Mouse (Mus musculus): ENCODE measurements around the gene Lrrc45. TPM values are rescaled to one million over a fixed set of nuclear protein-coding genes. Genes with fewer than 3 reads are reported as not detected.

Gene Lrrc45
- polyA plus RNA-seq, 1 experiment = 10.6 TPM

- Histone ChIP-seq H3ac (ENCODE audit: control insufficient read depth, insufficient read length) (no peak overlapping the region), H3K4me3 (no peak overlapping the region), H3K36me3 (ENCODE audit: control insufficient read depth, insufficient read depth) (peaks cover 3% of the 10 kb centered on the region), H3K4me2 (ENCODE audit: low read depth) (no peak overlapping the region), H3K79me2 (ENCODE audit: control insufficient read depth, insufficient read depth) (no peaks in the 10 kb centered on the region), H3K27me3 (ENCODE audit: control insufficient read depth, insufficient read depth, insufficient read length) (no peaks in the 10 kb centered on the region)
- TF ChIP-seq MYOD1 (IDR thresholded peaks at IDR 0.05; ENCODE audit: control insufficient read depth in 1 of 3, insufficient read length in 2 of 3, low read depth in 2 of 3) (no peak), TCF3 (IDR thresholded peaks at IDR 0.05; ENCODE audit: insufficient read length, low read depth) (no peak), SRF (IDR thresholded peaks at IDR 0.05; ENCODE audit: control insufficient read depth, insufficient read length, low read depth) (no peak), CEBPB (IDR thresholded peaks at IDR 0.05; ENCODE audit: insufficient read depth, poor library complexity, severe bottlenecking) (no peak), MYOG (IDR thresholded peaks at IDR 0.05; ENCODE audit: control insufficient read depth in 1 of 3, insufficient read depth in 1 of 3, insufficient read length in 2 of 3, low read depth in 2 of 3) (no peak), POLR2A (IDR thresholded peaks at IDR 0.05; ENCODE audit: insufficient read length, low read depth) (no peak)
Observed at GRCm38 (mm10) chr11:120707225-120707624, 6.5 kb upstream of the Lrrc45 start.

DNA sequence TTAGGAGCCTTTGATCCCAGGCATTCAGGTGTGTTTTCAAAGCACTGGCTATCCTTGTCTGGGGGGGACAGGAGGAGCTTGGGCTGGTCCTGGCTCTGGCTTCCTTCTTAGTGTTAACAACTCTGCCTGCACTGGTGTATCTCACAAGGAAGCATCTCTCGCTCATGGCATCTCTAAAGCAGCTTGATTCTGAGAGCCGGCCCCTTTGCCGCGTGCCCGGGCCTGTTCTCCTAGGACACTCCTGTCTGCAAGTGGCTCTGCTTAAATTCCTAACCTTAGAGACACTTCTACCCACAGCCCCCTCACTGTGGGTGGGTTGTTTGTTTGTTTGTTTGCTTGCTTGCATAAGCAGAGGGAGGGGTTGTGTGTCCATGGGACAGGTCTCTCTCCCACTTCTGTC is 5.8 kb upstream of the Lrrc45 start:
- no peak overlapping the region for H3ac ChIP-seq (ENCODE audit: control insufficient read depth, insufficient read length)
- no peak overlapping the region for H3K4me2 ChIP-seq (ENCODE audit: low read depth)
- no peak overlapping the region for H3K4me3 ChIP-seq
- no peaks in the 10 kb centered on the region for H3K36me3 ChIP-seq (ENCODE audit: control insufficient read depth, insufficient read depth)
- H3K27me3 ChIP-seq (ENCODE audit: control insufficient read depth, insufficient read depth, insufficient read length) = no peaks in the 10 kb centered on the region
- H3K79me2 ChIP-seq (ENCODE audit: control insufficient read depth, insufficient read depth) = no peaks in the 10 kb centered on the region
- TF ChIP-seq USF1 (IDR thresholded peaks at IDR 0.05; ENCODE audit: low read depth) = no peak
- TF ChIP-seq SRF (IDR thresholded peaks at IDR 0.05; ENCODE audit: control insufficient read depth, insufficient read length, low read depth) = no peak
- TF ChIP-seq POLR2AphosphoS2 (IDR thresholded peaks at IDR 0.05; ENCODE audit: insufficient read length, low read depth) = no peak
- TF ChIP-seq MYOD1 (IDR thresholded peaks at IDR 0.05; ENCODE audit: control insufficient read depth in 1 of 3, insufficient read length in 2 of 3, low read depth in 2 of 3) = no peak
- TF ChIP-seq POLR2A (IDR thresholded peaks at IDR 0.05; ENCODE audit: insufficient read length, low read depth) = no peak
- no peak for TF ChIP-seq CEBPB (IDR thresholded peaks at IDR 0.05; ENCODE audit: insufficient read depth, poor library complexity, severe bottlenecking)
- no peak for TF ChIP-seq MAX (IDR thresholded peaks at IDR 0.05; ENCODE audit: low read depth)
- no peak for TF ChIP-seq MYOG (IDR thresholded peaks at IDR 0.05; ENCODE audit: control insufficient read depth in 1 of 3, insufficient read depth in 1 of 3, insufficient read length in 2 of 3, low read depth in 2 of 3)
- no peak for TF ChIP-seq TCF3 (IDR thresholded peaks at IDR 0.05; ENCODE audit: insufficient read length, low read depth)

DNA sequence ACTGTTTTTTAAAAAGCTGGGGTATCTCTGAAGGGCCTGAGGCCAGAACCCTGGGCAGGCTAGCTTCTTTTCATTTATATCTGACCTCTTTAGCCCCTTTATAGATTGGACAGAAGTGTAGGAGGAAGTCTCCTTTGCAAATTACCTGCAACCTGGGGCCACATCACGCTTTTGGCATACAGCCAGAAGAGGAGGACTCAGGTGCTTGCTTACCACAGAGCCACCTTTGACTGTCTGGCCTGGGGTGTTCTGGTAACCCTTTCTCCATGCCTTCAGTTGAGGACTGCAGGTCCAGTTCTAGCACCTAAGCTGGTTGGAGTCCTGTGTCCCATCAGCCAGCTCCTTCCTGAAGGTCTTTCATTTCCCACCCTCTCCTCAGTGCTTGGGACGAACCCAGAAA is 4.2 kb upstream of the Lrrc45 start:
- Histone ChIP-seq H3K36me3 (ENCODE audit: control insufficient read depth, insufficient read depth) (no peaks in the 10 kb centered on the region), H3K27me3 (ENCODE audit: control insufficient read depth, insufficient read depth, insufficient read length) (no peaks in the 10 kb centered on the region), H3K79me2 (ENCODE audit: control insufficient read depth, insufficient read depth) (no peaks in the 10 kb centered on the region), H3K4me2 (ENCODE audit: low read depth) (no peak overlapping the region), H3K4me3 (no peak overlapping the region), H3ac (ENCODE audit: control insufficient read depth, insufficient read length) (no peak overlapping the region)
- TF ChIP-seq REST (IDR thresholded peaks at IDR 0.05; ENCODE audit: insufficient read depth, insufficient read length) (no peak), POLR2A (IDR thresholded peaks at IDR 0.05; ENCODE audit: insufficient read length, low read depth) (no peak)

- Histone ChIP-seq H3ac (ENCODE audit: control insufficient read depth, insufficient read length) (no peak overlapping the region), H3K79me2 (ENCODE audit: control insufficient read depth, insufficient read depth) (no peaks in the 10 kb centered on the region), H3K36me3 (ENCODE audit: control insufficient read depth, insufficient read depth) (no peaks in the 10 kb centered on the region), H3K27me3 (ENCODE audit: control insufficient read depth, insufficient read depth, insufficient read length) (no peaks in the 10 kb centered on the region), H3K4me2 (ENCODE audit: low read depth) (no peak overlapping the region), H3K4me3 (no peak overlapping the region)
- no peak for TF ChIP-seq MYOD1 (IDR thresholded peaks at IDR 0.05; ENCODE audit: control insufficient read depth in 1 of 3, insufficient read length in 2 of 3, low read depth in 2 of 3)
- TF ChIP-seq SRF (IDR thresholded peaks at IDR 0.05; ENCODE audit: control insufficient read depth, insufficient read length, low read depth) = no peak
- no peak for TF ChIP-seq USF1 (IDR thresholded peaks at IDR 0.05; ENCODE audit: low read depth)
- TF ChIP-seq E2F4 (IDR thresholded peaks at IDR 0.05; ENCODE audit: insufficient read depth) = no peak
- TF ChIP-seq TCF12 (IDR thresholded peaks at IDR 0.05; ENCODE audit: insufficient read depth, poor library complexity, severe bottlenecking) = no peak
- TF ChIP-seq POLR2A (IDR thresholded peaks at IDR 0.05; ENCODE audit: insufficient read length, low read depth) = no peak
- no peak for TF ChIP-seq POLR2AphosphoS2 (IDR thresholded peaks at IDR 0.05; ENCODE audit: insufficient read length, low read depth)
- TF ChIP-seq MYOG (IDR thresholded peaks at IDR 0.05; ENCODE audit: control insufficient read depth in 1 of 3, insufficient read depth in 1 of 3, insufficient read length in 2 of 3, low read depth in 2 of 3) = no peak
Observed at GRCm38 (mm10) chr11:120710672-120711071, 3.1 kb upstream of the Lrrc45 start.

- H3K27me3 ChIP-seq (ENCODE audit: control insufficient read depth, insufficient read depth, insufficient read length) = no peaks in the 10 kb centered on the region
- H3K4me2 ChIP-seq (ENCODE audit: low read depth) = no peak overlapping the region
- no peak overlapping the region for H3ac ChIP-seq (ENCODE audit: control insufficient read depth, insufficient read length)
- H3K4me3 ChIP-seq = peak overlapping the region; percentile 63
- no peaks in the 10 kb centered on the region for H3K79me2 ChIP-seq (ENCODE audit: control insufficient read depth, insufficient read depth)
- peaks cover 7% of the 10 kb centered on the region for H3K36me3 ChIP-seq (ENCODE audit: control insufficient read depth, insufficient read depth)
- no peak for TF ChIP-seq MAX (IDR thresholded peaks at IDR 0.05; ENCODE audit: low read depth)
- no peak for TF ChIP-seq CEBPB (IDR thresholded peaks at IDR 0.05; ENCODE audit: insufficient read depth, poor library complexity, severe bottlenecking)
- TF ChIP-seq TCF12 (IDR thresholded peaks at IDR 0.05; ENCODE audit: insufficient read depth, poor library complexity, severe bottlenecking) = no peak
- no peak for TF ChIP-seq TCF3 (IDR thresholded peaks at IDR 0.05; ENCODE audit: insufficient read length, low read depth)
- no peak for TF ChIP-seq MYOD1 (IDR thresholded peaks at IDR 0.05; ENCODE audit: control insufficient read depth in 1 of 3, insufficient read length in 2 of 3, low read depth in 2 of 3)
- no peak for TF ChIP-seq REST (IDR thresholded peaks at IDR 0.05; ENCODE audit: insufficient read depth, insufficient read length)
- TF ChIP-seq SRF (IDR thresholded peaks at IDR 0.05; ENCODE audit: control insufficient read depth, insufficient read length, low read depth) = no peak
- no peak for TF ChIP-seq MYOG (IDR thresholded peaks at IDR 0.05; ENCODE audit: control insufficient read depth in 1 of 3, insufficient read depth in 1 of 3, insufficient read length in 2 of 3, low read depth in 2 of 3)
- TF ChIP-seq POLR2A (IDR thresholded peaks at IDR 0.05; ENCODE audit: insufficient read length, low read depth) = no peak
- no peak for TF ChIP-seq POLR2AphosphoS2 (IDR thresholded peaks at IDR 0.05; ENCODE audit: insufficient read length, low read depth)
- no peak for TF ChIP-seq E2F4 (IDR thresholded peaks at IDR 0.05; ENCODE audit: insufficient read depth)
- TF ChIP-seq USF1 (IDR thresholded peaks at IDR 0.05; ENCODE audit: low read depth) = no peak
Observed at GRCm38 (mm10) chr11:120711980-120712604, 1.6 kb upstream of the Lrrc45 start.
